Mouse (Mus musculus): ENCODE data around the gene Col4a2.

Col4a2 gene

DNA sequence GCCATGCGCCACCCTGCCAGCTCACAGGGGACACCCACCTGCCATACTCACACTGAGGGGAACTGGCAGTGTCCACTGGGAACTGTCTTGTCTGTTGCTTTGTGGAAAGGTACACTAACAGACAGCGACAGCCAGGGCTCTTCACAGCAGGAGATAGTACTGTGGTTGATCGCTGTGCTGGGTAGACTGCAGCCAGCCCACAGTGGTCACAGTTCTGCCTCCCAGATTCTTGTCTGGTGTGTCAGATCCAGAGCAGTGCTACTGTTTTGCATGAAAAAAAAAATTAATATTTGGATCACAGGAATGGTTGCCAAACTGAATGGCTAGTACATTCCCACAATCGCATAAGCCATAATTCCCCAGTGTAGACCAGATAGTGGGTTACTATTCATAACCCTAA lies 74.7 kb downstream of the Col4a2 start:
- no peak for DNase-seq

DNA sequence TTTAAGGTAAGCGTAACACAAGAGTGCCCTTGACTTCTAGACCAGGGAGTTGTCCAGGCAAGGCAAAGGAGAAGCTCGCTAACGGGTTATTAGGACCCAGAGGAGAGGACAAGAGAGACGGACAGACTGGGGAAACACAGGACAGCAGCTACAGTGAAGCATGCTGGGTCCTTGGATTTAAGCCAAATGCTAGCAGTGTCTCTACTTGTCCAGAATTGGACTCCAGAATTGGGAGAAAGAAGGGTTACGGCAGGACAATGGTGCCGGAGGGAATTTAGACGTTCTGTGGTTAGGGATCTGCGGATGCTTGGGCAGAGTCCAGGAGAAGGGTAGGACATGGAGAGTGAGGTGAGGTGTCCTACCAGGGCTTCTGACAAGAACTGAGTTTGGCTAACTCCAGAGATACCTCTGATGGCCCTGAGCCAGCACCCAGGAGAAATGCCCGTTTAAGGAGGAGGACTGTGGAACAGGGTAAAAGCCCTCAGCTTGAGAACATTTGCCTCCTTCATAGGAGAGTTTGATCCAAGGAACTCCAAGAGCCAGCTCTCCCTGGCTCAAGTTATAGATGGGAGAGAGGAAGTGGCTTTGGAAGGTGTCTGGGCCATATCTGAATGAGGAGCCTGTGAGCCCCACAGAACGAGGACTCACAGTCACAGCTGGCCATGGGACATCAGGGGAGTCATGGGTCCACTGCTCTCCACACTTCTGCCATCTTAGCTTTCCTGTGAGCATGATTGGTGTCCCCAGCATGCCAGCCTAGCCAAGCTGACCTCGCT lies 76.9 kb downstream of the Col4a2 start:
- DNase-seq, result no peak

DNA sequence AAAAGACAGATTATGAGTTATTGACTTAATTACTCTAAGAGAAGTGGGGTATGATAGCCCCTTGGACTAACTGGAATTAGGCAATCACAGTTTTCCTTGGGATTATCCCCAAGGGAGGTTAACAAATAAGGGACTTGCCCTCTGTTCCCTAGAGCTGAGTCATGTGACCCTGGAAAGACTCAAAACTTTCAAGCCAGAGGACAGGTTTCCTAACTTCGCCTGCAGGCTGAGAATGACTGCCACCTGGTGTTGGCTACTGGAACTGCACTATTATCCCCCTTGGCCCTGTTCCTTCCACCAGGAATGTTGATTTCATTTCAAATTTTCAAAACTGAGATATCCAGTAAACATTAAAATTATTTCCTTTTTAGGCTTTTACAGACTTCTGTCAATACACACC lies 80.1 kb downstream of the Col4a2 start:
- DNase-seq, result no peak

DNA sequence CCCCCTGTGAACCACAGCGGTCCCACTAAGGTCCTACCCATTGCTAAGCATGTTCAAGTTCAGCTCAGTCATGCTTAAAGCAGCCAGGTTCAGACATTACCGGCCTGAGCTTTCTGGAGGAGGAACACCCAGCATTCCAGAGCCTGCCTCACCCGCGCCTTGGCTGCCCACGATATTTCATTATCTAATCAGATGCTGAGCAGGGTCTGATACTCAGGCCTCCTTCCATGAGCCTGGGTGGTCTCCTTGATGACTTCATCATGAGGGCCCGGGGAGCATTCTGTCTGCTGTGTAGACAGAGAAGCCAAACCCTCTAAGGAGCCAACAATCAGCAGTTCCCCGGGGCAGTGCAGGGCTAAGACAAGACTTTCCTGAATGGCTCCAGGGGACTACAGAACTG lies 80.6 kb downstream of the Col4a2 start:
- DNase-seq, result no peak

DNA sequence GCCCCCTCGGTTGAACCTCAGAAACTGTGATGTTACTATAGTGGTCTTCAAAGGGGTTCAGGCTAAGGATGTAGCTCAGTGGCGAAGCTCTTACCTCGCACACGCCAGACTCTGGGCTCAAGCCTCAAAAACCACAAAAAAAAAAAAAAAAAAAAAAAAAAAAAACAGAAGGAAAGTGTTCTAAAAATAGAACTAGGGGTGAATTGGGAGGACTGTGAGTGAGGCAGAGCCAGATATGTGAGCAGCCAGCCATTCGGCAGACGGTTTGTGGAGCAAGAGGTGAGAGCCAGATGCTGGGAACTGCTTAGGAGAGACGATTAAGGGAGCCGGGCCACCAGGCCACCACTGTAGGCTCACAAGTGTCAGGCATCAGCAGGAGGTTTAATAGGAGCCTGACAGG lies 81.0 kb downstream of the Col4a2 start:
- DNase-seq, result no peak

DNA sequence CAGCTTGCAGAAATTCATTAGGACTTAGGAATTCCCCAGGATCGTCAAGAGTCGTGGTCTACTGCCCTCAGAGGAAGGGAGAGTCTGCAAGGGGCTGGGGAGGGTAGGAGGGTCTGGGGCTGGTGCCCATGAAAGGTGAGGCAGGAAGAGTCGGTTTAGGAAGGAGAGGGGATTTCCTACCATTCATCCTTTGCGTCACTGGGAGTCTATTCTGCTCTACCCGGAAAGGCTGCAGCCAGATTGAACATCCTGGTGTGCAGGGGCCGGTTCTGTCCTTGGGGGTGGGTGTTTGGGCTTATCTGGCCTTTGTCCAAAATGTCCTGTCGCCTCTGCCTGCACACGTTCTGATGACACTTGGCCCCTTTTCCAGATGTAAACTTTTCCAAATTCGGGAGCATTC lies 82.2 kb downstream of the Col4a2 start:
- DNase-seq, result no peak

DNA sequence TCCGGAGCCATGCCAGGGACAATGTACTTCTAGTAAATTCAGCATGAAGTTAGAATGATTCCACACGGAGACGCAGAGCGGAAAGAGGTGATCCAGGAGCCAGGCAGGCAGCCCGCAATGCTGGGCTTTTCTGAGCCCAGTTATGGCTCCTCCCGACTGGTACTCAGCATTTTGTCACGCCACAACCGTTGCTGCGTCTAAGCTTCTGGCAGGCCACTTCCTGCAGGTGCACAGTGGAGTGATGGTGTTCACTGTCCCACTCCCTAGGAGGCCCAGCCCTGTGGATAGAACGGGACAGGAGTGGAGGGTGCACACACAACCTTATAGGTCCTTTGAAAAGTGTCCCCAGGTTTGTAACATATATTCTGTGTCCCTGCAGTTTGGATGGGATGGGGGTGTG lies 83.0 kb downstream of the Col4a2 start:
- DNase-seq, result no peak

DNA sequence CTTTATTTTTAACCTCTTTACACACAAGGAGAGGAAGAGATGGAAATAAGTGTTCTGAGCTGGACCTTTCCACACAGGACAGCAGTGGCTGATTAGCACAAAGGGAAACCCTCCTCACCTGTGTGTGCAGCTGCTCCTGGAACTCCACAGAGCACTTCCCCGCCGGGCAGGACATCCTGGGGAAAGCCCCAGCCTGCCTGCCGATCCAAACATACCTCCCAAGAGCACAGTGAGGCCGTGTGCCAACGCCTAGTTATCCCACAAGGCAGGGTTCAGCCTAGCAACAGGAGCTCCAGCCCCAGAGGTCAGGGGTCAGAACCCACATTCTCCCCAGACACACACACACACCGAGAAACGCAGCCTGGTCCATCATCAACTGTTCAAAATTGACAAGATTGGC lies 83.5 kb downstream of the Col4a2 start:
- no peak for DNase-seq

DNA sequence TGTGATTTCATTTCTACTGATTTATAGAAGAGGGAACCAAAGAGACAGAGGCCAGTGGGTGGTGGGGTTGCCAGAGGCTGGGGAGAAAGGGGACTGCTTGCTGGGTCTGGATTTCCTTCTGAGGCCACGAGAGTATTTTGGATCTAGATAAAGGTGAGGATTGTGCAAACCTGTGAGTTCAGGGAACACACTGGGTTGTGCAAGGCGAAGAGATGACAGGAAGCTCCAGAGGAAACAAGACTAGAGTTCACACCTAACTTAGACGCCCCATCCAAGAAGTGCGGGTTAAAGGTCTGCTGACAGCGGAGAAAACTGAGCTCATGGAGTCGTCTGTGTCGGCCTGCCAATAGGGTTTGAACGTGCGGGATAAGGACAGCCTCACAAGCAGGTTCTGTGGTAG lies 84.5 kb downstream of the Col4a2 start:
- no peak for DNase-seq

DNA sequence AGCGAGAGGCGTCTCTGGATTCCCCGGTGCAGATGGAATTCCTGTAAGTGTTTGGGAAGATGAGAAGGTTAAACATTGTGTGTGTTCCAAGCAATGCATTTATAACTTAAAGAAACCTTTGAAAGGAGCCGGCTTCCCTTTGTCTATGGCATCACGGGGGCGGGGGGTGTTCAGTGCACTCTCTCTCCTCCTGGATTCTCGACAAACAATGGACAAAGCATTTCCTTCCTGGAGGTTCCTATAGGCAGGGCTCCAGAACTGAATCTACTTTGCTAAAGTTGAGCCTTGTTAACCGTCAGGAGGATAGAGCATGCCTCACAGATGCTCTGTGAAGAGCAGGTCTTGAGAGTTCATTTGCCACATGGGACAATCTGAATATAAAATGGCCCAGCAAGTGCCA lies 87.1 kb downstream of the Col4a2 start:
- no peak for DNase-seq

DNA sequence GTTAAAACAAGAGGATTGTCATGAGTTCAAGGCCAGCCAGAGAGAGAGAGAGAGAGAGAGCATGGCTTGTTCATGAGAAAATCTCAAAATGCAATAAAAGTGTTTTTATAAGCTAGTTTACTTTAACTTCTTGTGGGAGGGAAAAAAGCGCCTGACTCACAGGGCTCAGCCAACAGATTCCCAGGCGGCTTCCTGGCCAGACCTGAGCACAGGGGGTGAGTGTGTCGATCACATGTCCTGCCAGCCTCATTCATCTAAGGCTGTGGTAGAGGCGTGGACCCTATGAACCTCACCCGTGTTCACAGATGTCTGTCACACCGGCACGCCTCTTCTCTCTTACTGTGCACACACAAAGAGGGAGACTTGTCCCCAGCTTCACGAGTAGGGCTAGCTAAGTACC lies 87.6 kb downstream of the Col4a2 start:
- no peak for DNase-seq

DNA sequence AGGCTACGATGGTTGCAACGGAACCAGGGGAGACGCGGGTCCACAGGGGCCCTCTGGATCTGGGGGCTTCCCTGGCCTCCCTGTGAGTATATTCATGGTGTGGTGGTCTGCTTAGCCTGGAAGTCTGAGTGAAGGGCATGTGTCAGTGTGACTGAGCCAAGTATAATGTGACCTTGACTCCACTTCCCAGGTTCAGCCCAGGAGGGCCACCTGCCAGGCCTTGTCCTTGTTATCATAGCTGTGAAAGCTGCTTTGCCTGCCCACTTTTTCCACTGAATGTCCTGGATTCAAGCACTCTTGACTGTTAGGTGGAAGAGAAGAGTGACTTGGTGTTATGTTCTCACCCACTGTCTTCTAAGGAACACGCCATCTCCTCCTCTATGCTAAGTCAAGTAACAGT lies 88.6 kb downstream of the Col4a2 start:
- no peak for DNase-seq

DNA sequence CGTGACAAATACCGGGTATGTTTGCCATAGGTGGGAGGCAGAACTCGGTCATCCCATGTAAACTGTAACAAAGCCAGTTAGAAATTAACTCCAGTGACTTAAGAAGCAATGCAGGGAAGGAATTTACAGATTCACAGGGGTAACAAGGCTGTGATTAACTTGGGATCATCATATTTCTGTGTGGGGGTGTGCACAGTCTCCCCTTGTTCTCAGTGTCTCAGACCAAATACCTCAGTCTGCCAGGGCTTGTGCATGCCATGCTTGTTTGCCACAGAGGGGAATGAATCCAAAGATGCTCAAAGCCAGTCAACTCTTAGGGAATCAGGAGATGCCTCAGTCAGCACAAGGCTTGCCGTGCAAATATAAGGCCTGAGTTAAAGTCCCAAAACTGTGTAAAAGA lies 89.6 kb downstream of the Col4a2 start:
- DNase-seq, result no peak

DNA sequence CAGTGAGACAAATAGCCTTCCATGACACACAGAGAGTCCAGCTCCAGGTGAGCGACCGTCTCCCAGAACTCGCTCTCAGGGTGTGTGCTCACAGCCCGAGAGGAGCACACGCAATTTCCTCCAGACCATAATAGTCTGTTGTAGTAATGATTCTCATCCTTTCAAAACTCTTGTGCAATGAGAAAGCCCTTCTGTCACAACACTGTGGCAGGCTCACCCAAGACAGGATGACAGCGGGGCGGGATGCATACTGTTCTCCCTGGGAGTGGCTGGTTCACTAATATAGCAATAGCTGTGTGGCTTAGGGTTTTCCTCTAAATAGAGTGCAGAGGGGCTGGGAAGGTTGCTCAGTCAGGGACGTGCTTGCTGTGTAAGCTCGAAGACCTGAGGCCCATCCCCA lies 91.2 kb downstream of the Col4a2 start:
- DNase-seq, result no peak

DNA sequence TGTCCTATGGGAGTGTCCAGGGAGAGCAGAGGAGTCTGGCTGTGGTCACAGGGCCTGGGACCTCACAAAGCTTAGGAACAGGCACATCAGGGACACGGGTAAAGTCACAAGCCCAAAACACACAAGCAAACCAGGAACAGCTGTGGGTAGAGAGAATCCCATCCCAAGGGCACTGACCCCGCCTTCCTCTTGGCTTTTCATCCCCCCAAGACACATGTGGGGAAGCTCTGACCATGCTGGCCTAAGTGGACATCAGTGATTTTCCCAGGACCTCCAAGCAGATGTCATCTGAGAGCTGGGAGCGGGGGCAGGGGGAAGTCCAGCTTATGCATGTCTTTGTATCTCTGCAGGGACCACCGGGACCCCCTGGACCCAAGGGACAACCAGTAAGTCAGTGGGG lies 92.0 kb downstream of the Col4a2 start:
- DNase-seq, result no peak

DNA sequence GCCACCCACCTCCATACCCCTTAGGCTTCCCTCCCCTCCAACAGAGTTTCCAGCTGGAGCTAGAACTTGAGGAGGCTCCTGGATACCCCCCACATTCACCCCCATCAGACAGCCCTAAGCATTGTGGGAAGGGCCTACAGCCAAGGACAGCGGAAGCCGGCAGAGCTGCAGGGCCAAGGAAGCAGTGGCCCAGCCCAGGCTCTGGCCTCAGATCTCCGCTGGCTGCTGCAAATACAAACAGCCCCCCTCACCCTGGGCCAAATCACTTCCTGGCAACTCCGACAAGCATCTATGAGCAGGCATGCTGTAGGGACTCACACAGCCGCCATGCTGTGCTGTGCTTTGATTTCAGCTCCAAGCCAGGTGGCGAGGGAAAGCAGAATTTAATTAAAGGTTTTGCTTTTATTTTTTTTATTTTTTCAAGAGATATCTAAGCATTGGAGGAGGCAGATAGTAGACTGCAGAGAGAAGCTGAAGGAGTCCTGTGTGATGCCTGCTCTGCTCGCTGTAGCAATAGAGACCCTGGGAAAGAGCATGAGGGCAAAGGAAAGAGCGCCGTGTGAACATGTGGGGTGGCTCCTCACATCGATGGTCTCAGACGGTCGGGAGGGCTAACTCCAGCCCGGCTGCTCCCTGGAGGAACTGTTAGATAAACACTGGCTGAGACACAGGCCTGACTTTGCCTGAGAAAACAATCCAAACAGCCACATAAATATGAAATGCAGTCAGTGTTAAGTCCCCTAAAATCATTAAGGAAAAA lies 93.3 kb downstream of the Col4a2 start:
- DNase-seq, result peak; percentile 33

DNA sequence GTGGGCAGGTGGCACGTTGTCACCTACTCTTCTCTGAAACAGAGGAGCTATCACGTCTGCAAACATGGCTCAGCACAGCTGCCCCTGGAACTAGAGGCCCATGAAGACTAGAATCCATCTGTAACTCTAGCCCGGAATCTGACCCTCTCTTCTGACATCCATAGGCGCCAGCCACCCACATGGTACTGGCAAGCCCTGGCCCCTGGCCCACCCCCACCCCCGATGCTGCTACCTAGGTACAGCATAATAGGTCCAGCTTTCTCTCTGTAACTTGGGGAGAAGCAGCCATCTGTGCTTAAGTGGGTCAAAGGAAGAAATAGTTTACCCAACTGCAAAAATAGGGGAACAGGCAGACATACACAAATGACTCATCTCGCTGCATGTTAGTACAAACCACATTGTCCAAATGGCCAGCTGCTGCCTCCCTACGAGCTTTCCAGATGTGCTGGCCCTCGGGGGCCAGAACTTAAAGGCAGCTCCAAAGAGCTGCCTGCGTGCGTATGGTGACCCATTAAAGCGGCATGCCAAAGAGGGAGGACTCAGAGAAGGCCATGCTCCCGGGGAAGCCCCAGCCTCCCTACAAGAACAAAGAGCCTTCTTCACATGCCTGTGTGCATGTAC lies 99.0 kb downstream of the Col4a2 start:
- no peak for DNase-seq

DNA sequence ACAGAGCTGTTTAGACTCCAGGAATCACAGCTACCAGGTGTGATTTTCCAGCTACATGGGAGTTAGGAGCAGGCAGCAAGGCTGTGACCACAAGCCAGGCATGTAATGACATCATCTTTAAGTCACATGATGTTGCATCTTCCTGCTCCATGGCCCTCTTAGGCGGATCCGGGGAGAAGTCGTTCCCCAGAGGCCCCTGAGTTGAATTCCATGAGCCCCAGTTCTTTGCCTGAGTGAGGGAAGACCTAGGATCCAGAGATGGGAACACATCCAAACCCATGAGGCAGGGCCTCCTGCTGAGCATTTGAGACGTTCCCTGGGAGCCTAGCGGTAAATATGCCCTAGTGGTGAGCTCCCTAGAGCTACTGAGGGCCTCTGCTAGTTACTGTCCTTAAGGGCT lies 99.8 kb downstream of the Col4a2 start:
- no peak for DNase-seq

DNA sequence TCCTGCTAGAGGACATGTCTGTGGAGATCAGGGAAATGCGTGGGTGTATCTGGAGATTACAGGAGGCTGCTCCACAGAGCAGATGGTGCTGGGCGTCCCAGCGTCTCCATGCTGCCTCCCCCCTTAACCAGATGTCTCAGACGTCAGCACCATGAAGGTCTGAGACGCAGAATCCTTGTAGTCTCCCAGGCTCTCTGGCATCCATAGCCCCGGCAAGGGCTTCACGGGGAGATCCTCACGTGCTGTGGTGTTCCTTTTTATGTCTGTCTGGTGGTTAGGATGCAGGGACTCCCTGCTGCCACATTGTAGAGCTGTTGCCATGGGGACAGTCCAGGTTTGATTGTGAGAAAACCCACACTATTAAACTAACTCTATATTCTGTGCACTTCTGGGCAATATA lies 101.7 kb downstream of the Col4a2 start:
- DNase-seq, result peak; percentile 32

DNA sequence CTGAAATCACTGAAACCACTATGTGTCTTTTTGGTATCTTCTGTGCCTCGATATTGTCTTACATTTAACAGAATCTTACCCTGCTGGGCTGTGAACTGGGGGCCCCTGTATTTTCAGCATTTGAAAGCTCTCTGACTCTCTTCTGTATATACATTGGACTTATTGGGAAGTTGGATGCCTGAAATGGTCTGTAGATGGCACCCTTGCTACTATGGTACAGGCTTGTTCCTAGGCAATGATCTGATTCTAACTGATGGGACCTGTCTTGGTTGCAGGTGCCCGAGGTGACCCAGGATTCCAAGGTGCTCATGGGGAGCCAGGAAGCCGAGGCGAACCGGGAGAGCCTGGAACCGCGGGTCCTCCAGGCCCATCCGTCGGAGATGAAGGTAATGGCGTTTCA lies 102.5 kb downstream of the Col4a2 start:
- DNase-seq, result no peak

DNA sequence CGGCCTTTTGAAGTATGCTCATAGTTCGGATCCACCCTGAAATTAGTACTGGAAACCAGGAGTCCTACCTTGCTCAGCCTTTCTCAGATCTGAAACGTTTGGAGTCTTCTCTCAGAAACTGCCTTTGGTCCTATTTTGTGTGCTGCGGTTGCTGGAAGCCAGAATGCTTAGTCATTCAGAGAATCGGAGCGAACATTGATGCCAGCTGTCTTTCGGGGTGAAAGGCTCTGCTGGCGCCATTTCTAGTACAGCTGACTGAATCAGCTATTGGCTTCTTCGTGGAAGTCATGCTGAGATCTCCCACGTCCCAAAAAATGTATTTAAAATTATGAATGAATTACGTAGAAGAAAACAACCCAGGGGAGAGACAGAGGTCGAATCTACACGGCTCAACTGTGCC lies 105.2 kb downstream of the Col4a2 start:
- DNase-seq, result no peak

DNA sequence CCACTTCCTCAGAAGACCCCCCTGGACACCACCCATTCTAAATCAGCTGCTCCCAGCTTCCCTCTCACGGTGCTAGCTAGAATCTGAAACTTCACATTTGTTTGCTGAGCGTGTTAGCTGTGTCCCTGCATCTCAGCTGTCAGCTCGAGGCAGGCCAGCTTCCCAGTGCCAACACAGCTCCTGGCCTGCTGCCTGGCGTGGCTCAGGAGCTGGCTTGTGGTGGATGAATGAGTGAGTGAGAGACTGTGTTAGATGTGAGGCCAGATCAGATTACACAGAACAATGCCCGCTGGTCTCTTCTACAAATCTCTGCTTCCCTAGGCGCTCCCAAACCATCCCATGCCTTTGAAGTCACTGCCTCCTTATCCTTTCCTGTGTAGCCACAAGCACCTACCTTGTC lies 106.6 kb downstream of the Col4a2 start:
- peak; percentile 73 for DNase-seq

DNA sequence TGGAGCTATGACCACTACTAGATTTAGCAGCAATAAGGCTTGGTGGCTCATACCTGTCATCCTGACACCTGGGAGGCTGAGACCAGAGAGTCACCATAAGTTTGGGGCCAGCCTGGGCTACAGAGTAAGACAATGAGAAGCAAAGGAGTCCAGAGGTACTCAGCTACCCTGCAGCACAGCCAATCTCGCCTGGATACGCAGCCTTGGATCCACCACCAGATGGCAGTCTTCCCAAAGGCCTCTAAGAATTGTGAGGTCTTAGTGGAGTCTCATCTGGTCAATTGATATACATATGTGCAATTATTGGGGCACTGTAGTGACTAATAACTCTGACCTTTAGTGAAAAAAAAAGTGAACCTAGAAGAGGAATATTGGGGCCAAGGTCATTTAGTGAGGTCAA lies 107.0 kb downstream of the Col4a2 start:
- DNase-seq, result peak; percentile 47

DNA sequence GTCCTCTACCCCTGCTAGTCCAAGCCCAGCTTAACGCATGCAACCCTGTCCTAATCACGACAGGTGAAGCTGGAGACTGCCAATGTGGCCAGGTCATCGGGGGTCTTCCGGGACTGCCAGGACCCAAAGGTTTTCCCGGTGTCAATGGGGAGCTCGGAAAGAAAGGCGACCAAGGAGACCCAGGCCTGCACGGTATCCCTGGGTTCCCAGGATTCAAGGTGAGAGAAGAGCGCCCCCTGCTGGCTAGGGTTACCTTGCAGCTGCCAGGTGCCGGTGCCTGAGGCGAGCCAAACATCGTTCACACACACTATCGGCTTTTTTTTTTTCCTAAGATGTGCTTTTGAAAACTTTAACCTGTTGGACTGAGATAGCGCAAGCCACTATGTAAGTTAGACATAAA lies 108.5 kb downstream of the Col4a2 start:
- no peak for DNase-seq

All from cerebellum, adult 9-11 months (tissue).